Mouse (Mus musculus) cerebellum, adult 2 months (tissue): ENCODE measurements at regions not wholly inside any gene's neighbourhood (a gene's known extent, or its start where the extent isn't known, plus 50 kb on each side); places are given as distances from the start of the nearest gene placed in this dataset.

Experiments used
- DNase-seq, 2 experiments: peaks; one replicate each; pipeline ENCODE4 v3.0.0; 2021
- H3K27ac ChIP-seq: fragments of 200-500 bp; 2 replicates; pipeline ENCODE4 v1.5.1; 2012; ENCODE audit warnings: low read length, control low read depth, inconsistent platforms; ENCODE audit not compliant: insufficient read depth
- H3K27me3 ChIP-seq: fragments of 200-500 bp; 2 replicates; pipeline ENCODE4 v1.6.1; 2012; ENCODE audit warnings: inconsistent platforms, mild to moderate bottlenecking, low read length, moderate library complexity; ENCODE audit not compliant: control insufficient read depth, insufficient read depth
- H3K4me1 ChIP-seq: fragments of 200-500 bp; 2 replicates; pipeline ENCODE4 v1.6.1; 2011; ENCODE audit warnings: low read length; ENCODE audit not compliant: control insufficient read depth, insufficient read depth
- H3K4me3 ChIP-seq: fragments of 200-500 bp; replicated peaks from 2 replicates; pipeline ENCODE3; 2011; ENCODE audit warnings: mild to moderate bottlenecking, low read depth, low read length, control low read depth; ENCODE audit not compliant: insufficient read depth
- CTCF ChIP-seq: fragments of 200-500 bp; IDR thresholded peaks from 2 replicates; pipeline ENCODE4 v1.5.1; 2011; ENCODE audit warnings: low read depth, mild to moderate bottlenecking, control low read depth, low read length, moderate library complexity, borderline replicate concordance; ENCODE audit not compliant: insufficient read depth
- POLR2A ChIP-seq: fragments of 200-500 bp; IDR thresholded peaks from 2 replicates; pipeline ENCODE4 v1.6.1; 2011; ENCODE audit warnings: low read length, control low read depth, borderline replicate concordance; ENCODE audit not compliant: insufficient read depth
- WGBS: fragments of 180-500 bp; shearing (Covaris S2); methylation state at CpG from one replicate; pipeline ENCODE4 v1.1.7; 2018; 5-methylcytosine and 5-hydroxymethylcytosine counted together

GRCm38 (mm10) chr16:61171856-61172433 lies 566.6 kb upstream of the Epha6 start:
- TF ChIP-seq CTCF (no peak), POLR2A (no peak)
- Histone ChIP-seq H3K4me3 (no peak overlapping the region), H3K27ac (no peak overlapping the region), H3K4me1 (no peaks in the 10 kb centered on the region), H3K27me3 (no peaks in the 10 kb centered on the region)
- 69% methylated on average over 10 of the region's 10 CpGs for WGBS
- DNase-seq: no peak

- Histone ChIP-seq H3K27me3 (no peaks in the 10 kb centered on the region), H3K27ac (no peak overlapping the region), H3K4me1 (no peaks in the 10 kb centered on the region), H3K4me3 (no peak overlapping the region)
- peak in 1 of 2 experiments; percentile 2 for DNase-seq
- TF ChIP-seq CTCF (no peak), POLR2A (no peak)
These were observed 532.8 kb upstream of the Epha6 start for GRCm38 (mm10) chr16:61138106-61138505.
